ENCODE assay signal across 10 mouse cellular contexts in the genomic region with DNA sequence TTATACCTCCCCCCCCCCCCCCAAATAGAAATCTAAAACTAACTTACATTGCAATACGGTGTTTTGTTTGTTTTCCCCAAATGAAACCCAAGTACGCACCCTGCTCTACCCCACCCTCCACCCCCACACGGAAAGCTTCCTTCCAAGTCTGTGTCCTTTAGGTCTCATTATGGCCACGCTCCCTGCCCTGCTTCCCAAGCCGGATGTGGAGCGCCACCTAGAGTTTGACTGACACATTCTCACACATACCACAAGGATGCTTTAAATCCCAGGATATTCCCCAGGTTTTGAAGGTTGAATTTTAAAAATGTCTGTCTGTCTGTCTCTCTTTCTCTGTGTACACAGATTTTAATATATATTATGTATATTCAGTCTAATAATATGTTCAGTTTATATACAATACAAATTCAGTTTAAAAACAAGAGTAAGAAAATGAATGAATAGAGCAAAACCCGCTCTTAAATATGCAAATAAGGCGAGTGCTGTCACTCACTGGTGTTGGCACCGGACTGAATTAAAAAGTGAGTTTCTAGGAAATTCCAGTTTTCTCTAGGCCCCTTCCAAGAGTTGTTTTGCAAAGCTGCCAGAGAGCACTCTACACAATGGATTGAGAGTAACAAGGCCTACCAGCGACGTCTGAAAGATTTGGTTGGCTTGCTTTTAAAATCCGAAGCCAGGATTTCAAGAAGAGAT.
A peak's percentile ranks its signal among the peaks of the same experiment; 100 is the strongest.
DNase-seq lines count a peak whose midpoint lies in the region; ATAC-seq lines count a peak whose summit lies in the region.
"Had no signal": no experiment of that assay in that cellular context is flagged by ENCODE, and none has a peak within 500 bp of the region (broad histone marks: within the 10 kb centered on the region; RNA-seq: fewer than 3 reads in every experiment).

No protein-coding gene starts in this region.

- no peak for ATAC-seq in heart, embryonic 11.5 days (replicated peaks; ENCODE audit: insufficient number of reproducible peaks, low FRiP score, low TSS enrichment)
- ATAC-seq in kidney, embryonic 16.5 days (ENCODE audit: low FRiP score, low TSS enrichment): peak; percentile 80; the same call in 1 of the 2 replicates

- H3K27me3 ChIP-seq in heart, embryonic 11.5 days (ENCODE audit: control insufficient read depth, insufficient read depth, low read length): no peaks in the 10 kb centered on the region
- H3K27me3 ChIP-seq in kidney, embryonic 16.5 days (ENCODE audit: insufficient read depth, low read length): no peaks in the 10 kb centered on the region
- H3K27me3 ChIP-seq: heart, embryonic 15.5 days; neural tube, embryonic 12.5 days had no signal

- H3K9ac ChIP-seq in heart, embryonic 11.5 days (ENCODE audit: low read depth, low read length): no peak overlapping the region
- no peak overlapping the region for H3K9ac ChIP-seq in kidney, embryonic 16.5 days (replicated peaks; ENCODE audit: low read length)
- H3K9ac ChIP-seq: heart, embryonic 15.5 days; neural tube, embryonic 12.5 days had no signal

- H3K9me3 ChIP-seq in heart, embryonic 11.5 days (replicated peaks; ENCODE audit: control insufficient read depth, low read length): peaks cover 3% of the 10 kb centered on the region; the same call in 1 of the 2 replicates
- H3K9me3 ChIP-seq in kidney, embryonic 16.5 days (ENCODE audit: low read length): peaks cover 3% of the 10 kb centered on the region; the same call in 1 of the 2 replicates
- H3K9me3 ChIP-seq: heart, embryonic 15.5 days; neural tube, embryonic 12.5 days had no signal

- no peak overlapping the region for H3K4me2 ChIP-seq in heart, embryonic 11.5 days
- no peak overlapping the region for H3K4me2 ChIP-seq in kidney, embryonic 16.5 days (replicated peaks; ENCODE audit: low read depth, low read length)
- H3K4me2 ChIP-seq: heart, embryonic 15.5 days; neural tube, embryonic 12.5 days had no signal

- no peak overlapping the region for H3K27ac ChIP-seq in heart, embryonic 11.5 days (ENCODE audit: low read depth, low read length)
- no peak overlapping the region for H3K27ac ChIP-seq in kidney, embryonic 16.5 days (ENCODE audit: low read length)
- H3K27ac ChIP-seq: heart, embryonic 15.5 days; neural tube, embryonic 12.5 days had no signal

- no peak overlapping the region for H3K4me3 ChIP-seq in heart, embryonic 11.5 days (ENCODE audit: low read depth, low read length)
- no peak overlapping the region for H3K4me3 ChIP-seq in kidney, embryonic 16.5 days (ENCODE audit: low read length)
- H3K4me3 ChIP-seq: heart, embryonic 15.5 days; neural tube, embryonic 12.5 days had no signal

- WGBS in heart, embryonic 11.5 days (ENCODE audit: insufficient replicate concordance): 65% methylated on average over 12 of the region's 12 CpGs
- 57% methylated on average over 12 of the region's 12 CpGs for WGBS in kidney, embryonic 16.5 days

- H3K36me3 ChIP-seq in heart, embryonic 11.5 days (ENCODE audit: control insufficient read depth, insufficient read depth, low read length): no peaks in the 10 kb centered on the region
- H3K36me3 ChIP-seq in kidney, embryonic 16.5 days (ENCODE audit: insufficient read depth, low read length): no peaks in the 10 kb centered on the region
- H3K36me3 ChIP-seq: heart, embryonic 15.5 days; neural tube, embryonic 12.5 days had no signal

- DNase-seq in heart, adult 11 months: peak; percentile 90
- DNase-seq in ES-CJ7 (ENCODE audit: low read depth, low spot score): peak; percentile 84
- peak; percentile 22 for DNase-seq in cerebellum, adult 9-11 months
- peak; percentile 68 for DNase-seq in gastrocnemius, adult 18-20 months (ENCODE audit: low spot score)
- peak; percentile 80 for DNase-seq in lung, postnatal 10 days
- DNase-seq in thymus, postnatal 25 days: peak; percentile 32

- H3K4me1 ChIP-seq in heart, embryonic 11.5 days (ENCODE audit: control insufficient read depth, insufficient read depth, low read length): no peaks in the 10 kb centered on the region
- no peaks in the 10 kb centered on the region; the same call in 1 of the 2 replicates for H3K4me1 ChIP-seq in kidney, embryonic 16.5 days (ENCODE audit: insufficient read depth, low read length)
- H3K4me1 ChIP-seq: heart, embryonic 15.5 days; neural tube, embryonic 12.5 days had no signal

Comparison
In these comparisons a context has a peak if more than half of its experiments do, and no peak if none do; other contexts are left out.
1. DNase-seq: peak in every context shown above with its lines; median percentile 90 in heart, adult 11 months; 84 in ES-CJ7; 80 in lung, postnatal 10 days; 68 in gastrocnemius, adult 18-20 months; 32 in thymus, postnatal 25 days; 22 in cerebellum, adult 9-11 months.